Mouse (Mus musculus): ENCODE results near the gene Armh3.

DNA sequence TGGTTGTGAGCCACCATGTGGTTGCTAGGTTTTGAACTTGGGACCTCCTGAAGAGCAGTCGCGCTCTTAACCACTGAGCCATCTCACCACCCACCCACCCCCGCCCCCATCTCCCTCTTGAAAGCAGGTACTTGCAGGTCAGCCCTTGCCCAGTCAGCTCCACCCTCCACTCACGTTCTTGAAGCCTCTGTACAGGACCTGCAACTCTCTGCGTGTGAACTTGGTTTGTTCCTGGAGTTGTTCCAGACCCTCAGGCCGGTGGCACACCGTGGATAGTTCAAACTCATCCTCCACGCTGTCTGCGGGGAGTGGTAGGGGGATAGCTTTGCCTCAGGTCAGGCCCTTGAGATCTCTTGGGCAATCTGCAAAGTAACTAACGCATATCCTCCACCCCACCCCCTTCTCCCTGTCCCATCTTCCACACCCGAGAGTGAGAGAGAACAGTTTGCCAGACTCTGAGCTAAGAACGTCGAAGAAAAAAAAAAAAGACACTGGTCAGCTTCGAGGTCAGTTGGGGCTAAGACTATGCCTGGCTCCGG lies 202.8 kb downstream of the Armh3 start:
- no peak for TF ChIP-seq CTCF (IDR thresholded peaks at IDR 0.05; ENCODE audit: control insufficient read depth, insufficient read depth, insufficient replicate concordance, low read depth, low read length)
- TF ChIP-seq POLR2A (IDR thresholded peaks at IDR 0.05; ENCODE audit: control insufficient read depth, low read depth, low read length): no peak

All from testis, adult 2 months (tissue).